Mouse (Mus musculus) intestine, embryonic 14.5 days (tissue): ENCODE measurements at regions not wholly inside any gene's neighbourhood (a gene's known extent, or its start where the extent isn't known, plus 50 kb on each side); places are given as distances from the start of the nearest gene placed in this dataset. TPM values are rescaled to one million over a fixed set of nuclear protein-coding genes. Genes with fewer than 3 reads are reported as not detected.

ENCODE experiments used
- microRNA-seq: library from miRNA; unstranded; fragments of <30 nt; microRNA quantifications from one replicate; pipeline ENCODE4, GENCODE M21; 2016

Small RNA genes lying in the stretch of these regions (microRNA-seq; reads per million reads assigned to microRNA genes)
- gene Mir3963, result not detected
